Mouse (Mus musculus) midbrain, embryonic 11.5 days (tissue): ENCODE data around the gene Ccdc181. TPM values are rescaled to one million over a fixed set of nuclear protein-coding genes. Genes with fewer than 3 reads are reported as not detected.
"Not testable (repeated sequence)": the region's sequence is repeated elsewhere in the genome, so short reads cannot be mapped to it uniquely, and the experiment has no call there.

Experiments
- ATAC-seq: fragments of 200-750 bp; cut with Nextera tagmentation; 2 replicates; pipeline ENCODE4 v1.8.0; 2017; ENCODE audit warnings: moderate TSS enrichment, moderate library complexity; ENCODE audit not compliant: low FRiP score
- DNase-seq: peaks from one replicate; pipeline ENCODE4 v3.0.0; 2015; ENCODE audit warnings: low spot score; ENCODE audit errors: missing footprints
- H3K27ac ChIP-seq: fragments of 300-500 bp; sonication (generic); 2 replicates; pipeline ENCODE4 v1.5.1; 2014; ENCODE audit warnings: low read depth, low read length
- H3K27me3 ChIP-seq: fragments of 300-500 bp; sonication (generic); 2 replicates; pipeline ENCODE4 v1.6.1; 2014; ENCODE audit warnings: mild to moderate bottlenecking, low read length, moderate library complexity, mixed read lengths; ENCODE audit not compliant: control insufficient read depth, insufficient read depth
- H3K36me3 ChIP-seq: fragments of 300-500 bp; sonication (generic); 2 replicates; pipeline ENCODE4 v1.6.1; 2014; ENCODE audit warnings: mild to moderate bottlenecking, low read length, moderate library complexity, mixed read lengths; ENCODE audit not compliant: control insufficient read depth, insufficient read depth
- H3K4me1 ChIP-seq: fragments of 300-500 bp; sonication (generic); 2 replicates; pipeline ENCODE4 v1.6.1; 2014; ENCODE audit warnings: low read length; ENCODE audit not compliant: control insufficient read depth, insufficient read depth
- H3K4me2 ChIP-seq: fragments of 300-500 bp; sonication (generic); 2 replicates; pipeline ENCODE4 v1.6.1; 2014; ENCODE audit warnings: mild to moderate bottlenecking, moderate library complexity
- H3K4me3 ChIP-seq: fragments of 300-500 bp; sonication (generic); 2 replicates; pipeline ENCODE4 v1.5.1; 2014; ENCODE audit warnings: low read depth, low read length
- H3K9ac ChIP-seq: fragments of 300-500 bp; sonication (generic); 2 replicates; pipeline ENCODE4 v1.6.1; 2014; ENCODE audit warnings: low read length
- H3K9me3 ChIP-seq: fragments of 300-500 bp; sonication (generic); 2 replicates; pipeline ENCODE4 v1.6.1; 2016; ENCODE audit warnings: low read length; ENCODE audit not compliant: control insufficient read depth
- WGBS: fragments of 180-500 bp; shearing (Covaris S2); extraction: QIAGEN DNeasy Blood & Tissue Kit; methylation state at CpG from one replicate; pipeline ENCODE4 v1.1.7; 2014; 5-methylcytosine and 5-hydroxymethylcytosine counted together
- polyA plus RNA-seq: library from polyadenylated mRNA; unstranded; fragments of >200 nt; fragmentation: Nextera tagmentation; extraction: Ambion mirVana; gene quantifications from 2 replicates; pipeline ENCODE4 v1.2.1, GENCODE M21; 2014

Ccdc181 gene
- 16.4 and 18.2 TPM in 2 replicates for polyA plus RNA-seq

GRCm38 (mm10) chr1:164275455-164275954, at the start of gene Ccdc181:
Gene Ccdc181 (plus strand): TSS chr1:164275585.
- Histone ChIP-seq H3K9me3 (no peaks in the 10 kb centered on the region), H3K36me3 (no peaks in the 10 kb centered on the region), H3K4me1 (no peaks in the 10 kb centered on the region), H3K4me2 (peak within 1 kb of the TSS; percentile 77), H3K27me3 (no peaks in the 10 kb centered on the region), H3K27ac (peak within 1 kb of the TSS; percentile 65; the same call in 1 of the 2 replicates), H3K9ac (peak within 1 kb of the TSS; percentile 71), H3K4me3 (peak within 1 kb of the TSS; percentile 63)
- DNase-seq (peak; percentile 99), ATAC-seq (peak; percentile 100)
- under 1% methylated on average over 31 of the region's 31 CpGs for WGBS

GRCm38 (mm10) chr1:164231937-164232570, 43.3 kb upstream of the Ccdc181 start:
- DNase-seq, H3K4me2 ChIP-seq, H3K36me3 ChIP-seq, H3K27me3 ChIP-seq, H3K4me1 ChIP-seq, H3K9me3 ChIP-seq, H3K4me3 ChIP-seq, H3K27ac ChIP-seq, H3K9ac ChIP-seq, ATAC-seq: not testable (repeated sequence)
- 87% methylated on average over 2 of the region's 4 CpGs for WGBS

- Histone ChIP-seq H3K4me3 (no peak overlapping the region), H3K9ac (no peak overlapping the region), H3K27me3 (no peaks in the 10 kb centered on the region), H3K27ac (no peak overlapping the region), H3K9me3 (no peaks in the 10 kb centered on the region), H3K4me1 (no peaks in the 10 kb centered on the region), H3K36me3 (no peaks in the 10 kb centered on the region), H3K4me2 (no peak overlapping the region)
- 75% methylated on average over 1 of the region's 1 CpGs for WGBS
- no peak for ATAC-seq
- DNase-seq, result no peak
These were observed 41.9 kb upstream of the Ccdc181 start for GRCm38 (mm10) chr1:164233447-164233846.

GRCm38 (mm10) chr1:164235078-164235477, 40.3 kb upstream of the Ccdc181 start:
- H3K4me2 ChIP-seq, result no peak overlapping the region
- H3K9me3 ChIP-seq, result no peaks in the 10 kb centered on the region
- H3K27me3 ChIP-seq, result no peaks in the 10 kb centered on the region
- no peak overlapping the region for H3K9ac ChIP-seq
- H3K4me3 ChIP-seq, result no peak overlapping the region
- ATAC-seq, result no peak
- WGBS, result 62% methylated on average over 7 of the region's 7 CpGs
- H3K4me1 ChIP-seq, result no peaks in the 10 kb centered on the region
- no peaks in the 10 kb centered on the region for H3K36me3 ChIP-seq
- no peak for DNase-seq
- no peak overlapping the region for H3K27ac ChIP-seq

DNA sequence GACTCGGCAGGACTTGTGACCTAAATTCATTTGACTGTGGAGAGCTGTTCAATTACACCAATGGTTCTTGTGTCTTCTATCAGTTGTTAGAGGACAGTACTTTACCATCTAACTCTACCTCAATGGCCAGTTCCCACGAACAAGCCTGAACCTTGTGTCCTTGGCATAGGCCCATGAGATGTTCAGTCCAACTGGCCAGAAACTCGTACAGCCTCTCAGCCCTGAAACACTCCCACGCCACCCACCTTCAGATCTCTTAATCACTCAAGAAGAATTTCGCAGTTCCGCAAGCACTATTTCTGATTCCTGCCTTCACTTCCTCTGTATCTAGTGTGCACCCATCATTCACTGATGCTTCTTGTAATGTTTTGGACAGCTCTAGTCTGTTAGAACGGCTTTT, 39.3 kb upstream of the Ccdc181 start:
- Histone ChIP-seq H3K9ac (no peak overlapping the region), H3K27ac (no peak overlapping the region), H3K4me3 (no peak overlapping the region), H3K9me3 (no peaks in the 10 kb centered on the region), H3K27me3 (no peaks in the 10 kb centered on the region), H3K4me2 (no peak overlapping the region), H3K4me1 (no peaks in the 10 kb centered on the region), H3K36me3 (no peaks in the 10 kb centered on the region)
- ATAC-seq (no peak), DNase-seq (peak; percentile 77)
- WGBS, result 51% methylated on average over 7 of the region's 7 CpGs

DNA sequence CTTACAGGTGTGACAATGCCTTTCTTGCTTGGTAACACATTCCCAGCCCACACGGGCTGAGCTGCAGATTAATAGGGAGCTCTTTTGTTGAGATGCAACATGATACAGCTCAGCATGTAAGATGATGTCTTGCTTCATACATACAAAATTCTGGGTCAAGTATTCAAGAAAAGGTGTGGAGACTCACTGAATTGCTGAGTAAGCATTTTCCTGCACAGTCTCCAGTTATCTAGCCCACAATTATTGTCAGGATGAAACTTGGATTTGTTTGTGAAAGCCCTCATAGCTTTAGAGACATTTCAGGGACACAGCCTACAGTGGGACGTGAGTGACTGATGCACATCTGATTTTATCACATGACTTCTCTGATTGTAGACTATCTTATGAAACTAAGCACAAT, 33.9 kb upstream of the Ccdc181 start:
- DNase-seq (peak; percentile 44), ATAC-seq (no peak)
- Histone ChIP-seq H3K27ac (no peak overlapping the region), H3K9me3 (no peaks in the 10 kb centered on the region), H3K27me3 (no peaks in the 10 kb centered on the region), H3K4me2 (no peak overlapping the region), H3K36me3 (no peaks in the 10 kb centered on the region), H3K9ac (no peak overlapping the region), H3K4me1 (no peaks in the 10 kb centered on the region), H3K4me3 (no peak overlapping the region)
- 83% methylated on average over 2 of the region's 2 CpGs for WGBS

DNA sequence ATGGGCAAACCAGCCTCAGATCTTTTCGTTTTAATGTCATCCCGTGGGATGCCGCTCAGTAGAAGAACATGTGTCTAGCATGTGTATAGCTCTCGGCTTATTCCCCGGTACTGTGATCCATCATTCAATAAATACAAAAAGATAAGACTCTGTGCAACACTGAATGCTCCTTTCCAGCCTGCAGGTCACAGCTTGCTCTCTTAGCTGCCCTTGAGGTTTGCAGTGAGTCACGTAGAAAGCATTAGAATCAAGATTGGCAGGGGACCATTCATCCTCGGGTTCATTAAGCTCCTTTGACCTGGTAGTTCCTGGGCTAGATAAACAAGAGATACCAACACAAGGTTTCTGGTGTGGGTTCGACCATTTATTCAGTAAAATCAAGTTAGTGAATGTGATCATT, 32.6 kb upstream of the Ccdc181 start:
- no peak overlapping the region for H3K4me3 ChIP-seq
- ATAC-seq, result no peak
- peak; percentile 82 for DNase-seq

DNA sequence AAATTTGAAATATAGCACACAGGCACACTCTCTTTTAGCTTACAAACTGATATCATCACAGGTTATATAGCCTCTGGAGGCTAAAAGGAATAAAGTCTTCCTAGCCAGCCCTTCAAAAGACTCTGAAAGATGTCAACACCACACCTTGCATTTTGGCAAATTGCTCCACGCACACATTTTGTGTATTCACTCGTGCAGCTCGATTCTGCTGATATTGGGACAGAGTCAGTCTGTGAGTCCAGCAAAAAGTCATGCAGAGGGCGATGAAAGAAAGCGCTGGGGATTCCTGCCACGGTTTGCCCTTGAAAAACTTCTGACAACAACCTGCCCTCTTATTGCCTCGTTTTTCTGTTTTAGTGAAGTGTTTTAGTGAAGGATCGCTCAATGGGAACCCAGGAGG, 27.9 kb upstream of the Ccdc181 start:
- Histone ChIP-seq H3K4me1 (peaks cover 12% of the 10 kb centered on the region), H3K27me3 (peaks cover 2% of the 10 kb centered on the region; the same call in 1 of the 2 replicates), H3K9me3 (no peaks in the 10 kb centered on the region), H3K36me3 (no peaks in the 10 kb centered on the region), H3K4me3 (peak overlapping the region; percentile 63; the same call in 1 of the 2 replicates), H3K9ac (peak overlapping the region; percentile 55), H3K27ac (no peak overlapping the region), H3K4me2 (peak overlapping the region; percentile 80)
- ATAC-seq (no peak), DNase-seq (peak; percentile 79)
- WGBS, result 31% methylated on average over 8 of the region's 8 CpGs

More for the DNA sequence above, 32.6 kb upstream of the Ccdc181 start:
- H3K9me3 ChIP-seq, result no peaks in the 10 kb centered on the region
- H3K9ac ChIP-seq, result no peak overlapping the region
- 72% methylated on average over 8 of the region's 8 CpGs for WGBS
- no peak overlapping the region for H3K27ac ChIP-seq
- H3K27me3 ChIP-seq, result no peaks in the 10 kb centered on the region; the same call in 1 of the 2 replicates
- H3K4me1 ChIP-seq, result peaks cover 4% of the 10 kb centered on the region
- no peaks in the 10 kb centered on the region for H3K36me3 ChIP-seq
- H3K4me2 ChIP-seq, result no peak overlapping the region

DNA sequence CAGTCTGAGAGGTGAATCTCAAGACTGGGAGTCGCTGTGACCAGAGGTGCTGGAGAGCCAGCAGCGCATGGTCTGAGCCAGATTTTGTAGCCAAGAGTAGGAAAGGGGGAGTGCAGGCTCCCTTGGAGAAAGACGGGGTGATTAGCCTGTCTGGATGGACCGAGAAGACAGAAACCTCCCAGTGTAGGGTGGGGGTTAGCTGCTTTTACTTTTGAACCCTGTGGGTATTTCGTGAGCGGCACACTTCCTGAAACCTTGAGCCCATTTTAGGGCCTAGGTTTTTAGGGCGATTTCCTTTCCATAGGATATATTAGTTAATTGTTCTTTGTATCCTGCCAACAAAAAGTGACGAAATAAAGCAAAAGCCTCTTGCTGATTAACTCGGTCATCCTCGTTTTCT, 27.4 kb upstream of the Ccdc181 start:
- Histone ChIP-seq H3K36me3 (no peaks in the 10 kb centered on the region), H3K9me3 (no peaks in the 10 kb centered on the region), H3K27ac (no peak overlapping the region), H3K9ac (peak overlapping the region; percentile 55), H3K4me3 (peak overlapping the region; percentile 63), H3K4me1 (peaks cover 12% of the 10 kb centered on the region), H3K27me3 (peaks cover 2% of the 10 kb centered on the region; the same call in 1 of the 2 replicates), H3K4me2 (peak overlapping the region; percentile 80)
- no peak for ATAC-seq
- peak; percentile 88 for DNase-seq
- WGBS, result 8% methylated on average over 10 of the region's 10 CpGs
